Comparison of ENCODE assay signal across 8 mouse cellular contexts in the genomic region with DNA sequence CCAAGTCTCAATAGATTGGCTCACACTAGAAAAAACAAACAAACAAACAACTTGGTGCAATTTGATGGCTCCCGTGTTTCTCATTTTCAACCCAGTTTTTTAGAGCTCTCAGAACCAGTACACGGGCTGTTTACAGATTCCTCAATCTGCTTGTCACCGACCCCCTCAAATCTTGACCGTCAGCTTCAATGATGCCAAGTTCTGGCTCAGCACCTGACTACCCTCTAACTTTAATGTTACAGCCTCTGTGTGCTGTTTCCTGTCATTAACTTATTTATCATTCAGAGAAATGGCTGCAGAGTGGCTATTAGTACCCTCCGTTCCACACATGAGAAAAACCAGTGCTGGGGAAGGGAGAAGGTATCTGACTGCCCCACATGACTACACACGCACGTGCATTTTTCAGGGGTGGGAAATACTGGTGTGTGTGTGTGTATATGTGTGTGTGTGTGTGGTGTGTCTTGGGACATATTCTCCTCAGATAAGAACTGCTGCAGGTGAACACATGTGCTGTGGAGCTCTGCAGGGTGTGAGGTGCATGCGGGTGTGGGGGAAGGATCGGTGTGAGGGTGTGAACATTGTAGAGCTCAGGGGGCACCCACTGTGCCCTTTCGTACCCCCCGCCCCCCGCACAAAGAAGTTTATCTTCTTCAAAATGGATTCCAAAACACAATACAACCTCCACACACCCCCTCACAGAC.
A peak's percentile ranks its signal among the peaks of the same experiment; 100 is the strongest.
DNase-seq lines count a peak whose midpoint lies in the region; ATAC-seq and TF ChIP-seq lines count a peak whose summit lies in the region.

No protein-coding gene starts in this region.

- TF ChIP-seq CTCF in spleen, adult 2 months (IDR thresholded peaks at IDR 0.05; ENCODE audit: extremely low read depth, insufficient read depth, insufficient read length, insufficient replicate concordance), result no peak

- H3K4me1 ChIP-seq in spleen, adult 2 months (ENCODE audit: control insufficient read depth, insufficient read depth, insufficient read length), result 0 out of 2 replicates have a peak, but pooled peaks cover 2% of the 10 kb centered on the region
- H3K4me1 ChIP-seq in liver, embryonic 12.5 days, result peaks cover 67% of the 10 kb centered on the region

- H3K9me3 ChIP-seq in liver, embryonic 12.5 days (replicated peaks), result no peaks in the 10 kb centered on the region

- peak overlapping the region; percentile 55; the same call in 1 of the 2 replicates for H3K27ac ChIP-seq in spleen, adult 2 months (ENCODE audit: insufficient read depth, low read length)
- H3K27ac ChIP-seq in liver, embryonic 12.5 days, result peak overlapping the region; percentile 99

- no peak for TF ChIP-seq POLR2A in spleen, adult 2 months (IDR thresholded peaks at IDR 0.05; ENCODE audit: low read depth, low read length)

- H3K27me3 ChIP-seq in spleen, adult 2 months (ENCODE audit: control insufficient read depth, insufficient read depth, low read length), result no peaks in the 10 kb centered on the region
- no peaks in the 10 kb centered on the region for H3K27me3 ChIP-seq in liver, embryonic 12.5 days (replicated peaks)

- H3K9ac ChIP-seq in liver, embryonic 12.5 days, result peak overlapping the region; percentile 73

- peak; percentile 7; the same call in 1 of the 2 replicates for ATAC-seq in frontal cortex, adult (ENCODE audit: low TSS enrichment)
- no peak for ATAC-seq in liver, embryonic 12.5 days

- 46% methylated on average over 12 of the region's 12 CpGs for WGBS in spleen, adult 2 months
- WGBS in liver, embryonic 12.5 days (ENCODE audit: insufficient replicate concordance), result 43% methylated on average over 12 of the region's 12 CpGs

- H3K36me3 ChIP-seq in spleen, adult 2 months (ENCODE audit: control insufficient read depth, insufficient read depth, low read length), result no peaks in the 10 kb centered on the region
- H3K36me3 ChIP-seq in liver, embryonic 12.5 days, result no peaks in the 10 kb centered on the region

- H3K4me2 ChIP-seq in liver, embryonic 12.5 days, result peak overlapping the region; percentile 62

- no peak for DNase-seq in frontal cortex, adult 2 months (ENCODE audit: extremely low spot score in 1 of 2, low spot score in 1 of 2)
- no peak for DNase-seq in spleen, adult 2 months (ENCODE audit: low read depth in 1 of 2, low spot score in 2 of 2)
- no peak for DNase-seq in spleen, postnatal 14 days (ENCODE audit: low spot score in 2 of 2)
- no peak for DNase-seq in layer of hippocampus, adult 18-20 months (ENCODE audit: low spot score in 2 of 2)
- DNase-seq in gastrocnemius, postnatal 10 days, result no peak
- DNase-seq in gastrocnemius, adult 8-10 months (ENCODE audit: low spot score in 2 of 2), result no peak

- H3K4me3 ChIP-seq in spleen, adult 2 months (ENCODE audit: extremely low read depth, insufficient read depth, insufficient read length), result no peak overlapping the region
- no peak overlapping the region for H3K4me3 ChIP-seq in liver, embryonic 12.5 days
